Mouse (Mus musculus) lung, postnatal 0 days (tissue): ENCODE measurements around the gene 4930404N11Rik.

ENCODE experiments used
- CTCF ChIP-seq: IDR thresholded peaks from 2 replicates; pipeline ENCODE4 v1.5.1; 2016; ENCODE audit warnings: antibody characterized with exemption, mild to moderate bottlenecking
- EP300 ChIP-seq: IDR thresholded peaks from 2 replicates; pipeline ENCODE4 v1.6.1; 2016; ENCODE audit warnings: antibody characterized with exemption, mild to moderate bottlenecking, control low read depth

DNA sequence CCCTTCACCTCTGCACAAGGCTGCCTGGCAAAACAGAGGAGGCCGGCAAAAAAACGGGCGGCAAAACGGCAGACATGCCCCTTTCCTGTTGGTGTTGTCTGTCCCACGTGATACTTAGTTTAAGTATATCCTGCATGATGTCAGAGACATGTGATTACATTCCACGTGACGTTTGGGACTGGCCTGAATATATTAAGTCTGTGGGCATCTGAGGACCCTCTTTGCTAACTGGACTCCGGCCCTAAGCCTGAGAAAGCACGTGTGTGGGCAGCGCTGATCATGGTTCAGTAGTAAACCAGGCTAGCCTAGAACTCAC lies 35.5 kb upstream of the 4930404N11Rik start:
- TF ChIP-seq CTCF (no peak), EP300 (no peak)
